ENCODE assay signal across 12 mouse cellular contexts in genomic region chr9:67869691-67870450, GRCm38 (mm10). TPM values are rescaled to one million over a fixed set of nuclear protein-coding genes. Genes with fewer than 3 reads are reported as not detected.
DNase-seq lines count a peak whose midpoint lies in the region; ATAC-seq lines count a peak whose summit lies in the region.
"Had no signal": no experiment of that assay in that cellular context is flagged by ENCODE, and none has a peak within 500 bp of the region (broad histone marks: within the 10 kb centered on the region; RNA-seq: fewer than 3 reads in every experiment).

No protein-coding gene starts in this region.

- WGBS in midbrain, embryonic 11.5 days, result 89% methylated on average over 16 of the region's 16 CpGs

- no peak overlapping the region for H3K27ac ChIP-seq in midbrain, embryonic 11.5 days (ENCODE audit: low read depth, low read length)

- no peak for ATAC-seq in midbrain, embryonic 11.5 days (ENCODE audit: low FRiP score)
- ATAC-seq: forebrain, postnatal 0 days had no signal

- no peaks in the 10 kb centered on the region for H3K36me3 ChIP-seq in midbrain, embryonic 11.5 days (ENCODE audit: control insufficient read depth, insufficient read depth, low read length)

- peak; percentile 31 to 82 for DNase-seq in adrenal gland, adult (ENCODE audit: inconsistent age in 2 of 2, low spot score in 1 of 2)
- no peak for DNase-seq in adrenal gland, postnatal 25 days
- DNase-seq in right cerebral cortex, postnatal 25 days, result peak; percentile 30
- DNase-seq in right cerebral cortex, postnatal 10 days (ENCODE audit: low spot score in 2 of 2), result no peak
- peak; percentile 39 to 81 for DNase-seq in left cerebral cortex, postnatal 25 days (ENCODE audit: low spot score in 2 of 2)
- no peak for DNase-seq in retina, embryonic 14.5 days (ENCODE audit: low spot score)
- no peak for DNase-seq in midbrain, embryonic 11.5 days (ENCODE audit: low spot score, missing footprints)
- no peak for DNase-seq in gastrocnemius, postnatal 14 days
- DNase-seq: cerebellum, postnatal 36 days; forebrain, postnatal 0 days had no signal

- H3K27me3 ChIP-seq in midbrain, embryonic 11.5 days (ENCODE audit: control insufficient read depth, insufficient read depth, low read length), result no peaks in the 10 kb centered on the region

- H3K4me1 ChIP-seq in midbrain, embryonic 11.5 days (ENCODE audit: control insufficient read depth, insufficient read depth, low read length), result no peaks in the 10 kb centered on the region

- intact Hi-C loops in left cerebral cortex, postnatal 25 days (cut with DNase I), result no loop called here
- intact Hi-C loops in gastrocnemius, postnatal 14 days (cut with DNase I; ENCODE audit: low total_unique reads), result no loop called here

- H3K9ac ChIP-seq in midbrain, embryonic 11.5 days (ENCODE audit: low read length), result no peak overlapping the region
- H3K9ac ChIP-seq: forebrain, postnatal 0 days had no signal

- no peak overlapping the region for H3K4me3 ChIP-seq in midbrain, embryonic 11.5 days (ENCODE audit: low read depth, low read length)
- H3K4me3 ChIP-seq: myocyte had no signal

- no peaks in the 10 kb centered on the region for H3K9me3 ChIP-seq in midbrain, embryonic 11.5 days (ENCODE audit: control insufficient read depth, low read length)

- H3K4me2 ChIP-seq in midbrain, embryonic 11.5 days, result no peak overlapping the region

RNA-seq across cellular contexts. Expression of gene Vps13c, which starts 29.7 kb away (rescaled TPM):
- total RNA-seq in adrenal gland, postnatal 25 days (2021), result 61.2 and 75.2 TPM in 2 replicates
- total RNA-seq in left cerebral cortex, postnatal 25 days (2021), result 10 to 100 TPM; 75.0 to 78.0 TPM
- polyA plus RNA-seq in midbrain, embryonic 11.5 days (2014; fragmentation: Nextera tagmentation; extraction: Ambion mirVana), result 7.1 and 8.9 TPM in 2 replicates
- total RNA-seq in gastrocnemius, postnatal 14 days (2021), result 10 to 100 TPM; 21.0 to 22.8 TPM

RNA-seq across cellular contexts. Expression of gene C2cd4a, which starts 37.7 kb away (rescaled TPM):
- not detected in 2 replicates for total RNA-seq in adrenal gland, postnatal 25 days (2021)
- total RNA-seq in left cerebral cortex, postnatal 25 days (2021), result not detected
- polyA plus RNA-seq in midbrain, embryonic 11.5 days (2014; fragmentation: Nextera tagmentation; extraction: Ambion mirVana), result not detected in 2 replicates
- total RNA-seq in gastrocnemius, postnatal 14 days (2021), result under 1 TPM; 0.22 to 0.43 TPM
- total RNA-seq: heart, postnatal 14 days had no signal
- polyA plus RNA-seq: myocyte had no signal

Comparison
In these comparisons a context has a peak if more than half of its experiments do, and no peak if none do; other contexts are left out.
1. DNase-seq: peak in adrenal gland, adult (2 of 2), right cerebral cortex, postnatal 25 days (single experiment) and left cerebral cortex, postnatal 25 days (2 of 2); none in adrenal gland, postnatal 25 days (single experiment), right cerebral cortex, postnatal 10 days (0 of 2), retina, embryonic 14.5 days (single experiment), midbrain, embryonic 11.5 days (single experiment) and gastrocnemius, postnatal 14 days (single experiment).